Mouse (Mus musculus) adrenal gland, adult 2 months (tissue): ENCODE measurements around the gene Rab33b. TPM values are rescaled to one million over a fixed set of nuclear protein-coding genes. Genes with fewer than 3 reads are reported as not detected.
A peak's percentile ranks its signal among the peaks of the same experiment; 100 is the strongest.
"Not testable (repeated sequence)": the region's sequence is repeated elsewhere in the genome, so short reads cannot be mapped to it uniquely, and the experiment has no call there.

Experiments used
- DNase-seq: peaks from one replicate; pipeline ENCODE4 v3.0.0; 2021
- long read RNA-seq: library from polyadenylated mRNA; stranded (forward); transcript quantifications from one replicate; pipeline ENCODE4 v2.0.0, GENCODE M21; 2021
- polyA plus RNA-seq: library from polyadenylated mRNA; depleted of rRNA; stranded (reverse); fragments of >200 nt; gene quantifications from 2 replicates; pipeline ENCODE4 v1.2.3, GENCODE M21; 2012; rRNA removed
- total RNA-seq, 2 experiments: library from RNA; stranded (reverse); gene quantifications; 2 replicates each; pipeline ENCODE4 v1.2.3; 2021

Rab33b gene
- total RNA-seq (10 to 100 TPM; 12.3 to 13.5 TPM), polyA plus RNA-seq (7.6 and 9.4 TPM in 2 replicates)
- long read RNA-seq, transcript Rab33b-201 (2 exons, 3,492 nt): major isoform, 19 of 20 reads
- long read RNA-seq, partial matches to known transcripts: 0 of 20 reads
- long read RNA-seq, other reads (novel, unspliced or antisense): 0 of 20 reads

DNA sequence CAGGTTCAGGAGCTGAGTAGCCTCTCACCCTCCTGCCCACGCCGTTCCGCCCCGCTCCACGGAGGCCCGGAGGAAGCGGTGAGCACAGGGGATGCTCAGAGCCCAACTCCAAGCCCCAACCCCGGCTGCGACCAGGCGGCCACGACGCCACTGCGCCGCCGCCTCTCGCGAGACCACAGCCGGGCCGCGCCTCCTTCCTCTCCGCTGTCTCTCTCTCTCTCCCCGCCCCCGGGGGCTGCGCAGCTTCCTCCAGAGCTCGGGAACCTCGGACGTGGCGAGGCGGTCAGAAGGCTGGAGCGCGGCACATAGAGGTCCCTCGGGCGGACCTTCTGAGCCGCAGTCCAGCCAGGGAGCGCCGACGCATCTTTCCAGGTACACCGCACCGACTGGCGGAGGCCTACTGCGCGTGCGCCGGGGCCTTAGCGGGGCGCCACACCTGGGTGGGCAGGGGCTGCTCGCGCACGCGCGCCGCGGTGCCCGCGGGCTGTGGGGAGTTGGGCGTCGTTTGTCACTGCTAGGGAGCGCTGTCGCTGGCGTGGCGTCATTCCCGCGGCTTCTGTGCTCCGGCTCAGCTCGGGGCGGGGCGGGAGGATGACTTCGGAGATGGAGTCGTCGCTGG, at the start of gene Rab33b:
TSS of gene Rab33b (plus strand) at position 180 of the 619 bp plus-strand sequence.
- DNase-seq: peak; percentile 98

DNA sequence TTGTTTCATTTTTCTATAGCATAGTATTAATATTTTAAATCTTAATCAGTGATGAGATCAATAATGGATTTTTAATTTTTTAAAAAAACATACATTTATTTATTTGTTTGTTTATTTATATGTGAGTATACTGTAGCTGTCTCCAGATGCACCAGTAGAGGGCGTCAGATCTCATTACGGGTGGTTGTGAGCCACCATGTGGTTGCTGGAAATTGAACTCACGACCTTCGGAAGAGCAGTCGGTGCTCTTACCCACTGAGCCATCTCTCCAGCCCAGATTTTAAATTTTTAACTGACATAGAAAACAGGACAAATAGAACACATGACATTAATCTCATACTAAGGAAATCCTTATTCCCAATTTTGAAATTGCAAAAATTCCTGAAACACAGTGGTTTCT, 49.4 kb upstream of the Rab33b start:
- not testable (repeated sequence) for DNase-seq

DNA sequence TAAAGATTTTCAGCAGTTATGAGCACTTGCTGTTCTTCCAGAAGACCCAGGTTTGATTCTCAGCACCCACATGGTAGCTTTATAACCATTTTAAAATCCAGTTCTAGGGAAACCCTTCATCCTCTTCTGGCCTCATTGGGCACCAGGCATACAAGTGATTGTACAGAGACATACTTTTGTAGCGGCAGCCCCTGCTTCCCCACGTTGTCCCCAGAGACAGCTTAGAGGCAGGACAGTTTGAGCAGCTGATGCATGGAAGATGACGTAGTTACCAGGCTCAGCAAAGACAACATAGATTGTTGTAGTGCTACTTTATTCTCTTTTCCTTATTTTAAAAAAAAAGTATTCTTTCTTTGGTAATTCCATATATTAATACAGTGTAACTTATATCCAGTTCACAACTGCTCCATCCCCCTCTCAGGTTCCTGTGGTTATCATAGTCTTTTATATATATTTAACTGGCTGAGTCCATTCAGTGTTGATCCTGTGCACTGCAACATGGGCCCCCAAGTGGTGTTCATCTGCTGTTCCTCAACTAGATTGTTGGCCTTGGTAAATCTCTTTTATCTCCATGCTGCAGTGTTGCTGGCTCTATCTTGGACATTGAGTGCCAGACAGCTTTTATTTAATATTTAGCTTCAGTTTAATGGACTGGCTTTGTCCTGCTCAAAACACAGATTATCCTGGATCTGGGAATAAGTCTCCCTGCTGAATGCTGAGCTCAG, 48.7 kb upstream of the Rab33b start:
- DNase-seq: no peak

DNA sequence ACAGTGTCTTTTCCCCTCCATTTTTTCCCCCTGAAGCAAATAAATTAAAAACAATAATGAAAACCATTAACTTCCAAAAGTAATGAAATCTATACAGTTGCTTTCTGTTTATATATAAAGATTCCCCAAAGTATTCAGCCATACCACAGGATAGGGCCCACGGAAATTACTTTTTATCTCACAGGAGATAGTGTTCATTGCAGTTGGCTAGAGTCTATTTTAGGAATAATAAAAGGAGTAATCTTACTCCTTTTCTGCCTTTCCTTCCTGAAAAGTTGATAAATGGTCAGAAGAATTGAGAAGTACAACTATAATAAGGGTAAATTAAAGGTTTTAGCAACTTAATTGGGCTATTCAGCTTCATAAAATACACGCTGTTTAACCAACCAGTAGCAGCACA, 15.2 kb upstream of the Rab33b start:
- DNase-seq: no peak

DNA sequence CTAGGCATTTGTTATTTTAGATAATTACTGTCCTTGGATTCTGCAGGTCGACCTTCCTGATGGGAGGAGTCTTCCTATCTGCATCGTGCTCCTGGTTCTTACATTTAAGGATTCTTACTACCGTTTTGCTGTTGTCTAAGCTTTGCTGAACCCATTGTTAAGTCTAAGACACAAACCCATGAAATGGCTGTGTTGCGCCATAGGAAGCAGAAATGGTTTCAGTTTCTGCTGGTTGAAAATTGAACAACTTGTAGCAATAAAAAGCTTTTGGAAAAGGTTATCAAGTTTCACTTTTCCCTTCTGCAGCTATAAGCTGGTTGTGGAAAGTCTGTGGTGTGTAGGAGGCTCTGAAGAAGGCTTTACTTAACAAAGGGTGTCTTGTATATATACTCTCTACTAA, 8.0 kb upstream of the Rab33b start:
- no peak for DNase-seq

DNA sequence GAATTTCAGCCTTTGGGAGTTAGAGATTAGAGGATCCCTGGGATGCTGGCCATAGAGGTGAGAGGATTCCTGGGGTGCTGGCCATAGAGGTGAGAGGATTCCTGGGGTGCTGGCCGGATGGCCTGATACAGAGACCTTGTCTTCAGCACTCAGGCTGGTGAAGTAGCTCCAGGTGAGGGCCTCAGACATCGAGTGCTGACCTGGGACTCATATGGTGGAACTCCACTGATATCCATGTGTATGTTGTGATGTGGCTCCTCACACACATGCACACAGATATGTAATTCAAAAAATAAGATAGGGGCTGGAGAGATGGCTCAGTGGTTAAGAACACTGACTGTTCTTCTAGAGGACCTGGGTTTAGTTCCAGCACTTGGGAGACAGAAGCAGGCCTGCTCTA, 3.8 kb upstream of the Rab33b start:
- no peak for DNase-seq

DNA sequence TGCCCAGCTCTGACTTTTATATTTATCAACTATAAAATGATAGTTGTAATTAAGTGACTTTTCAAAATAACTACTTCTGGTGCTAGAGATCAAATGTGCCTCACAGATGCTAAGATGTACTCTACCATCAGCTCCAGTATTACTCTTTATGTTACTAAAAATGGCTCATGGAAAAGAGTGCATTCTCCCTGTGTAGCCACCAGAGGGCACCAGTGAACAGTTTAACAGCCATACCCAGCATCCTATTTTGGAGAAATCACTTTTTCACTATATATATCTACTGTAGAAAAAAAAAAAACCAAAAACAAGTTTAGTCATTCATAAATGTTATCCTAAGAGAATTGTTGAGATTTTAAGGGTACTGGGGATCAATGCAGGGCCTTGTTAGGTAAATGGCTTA, 2.7 kb upstream of the Rab33b start:
- no peak for DNase-seq

DNA sequence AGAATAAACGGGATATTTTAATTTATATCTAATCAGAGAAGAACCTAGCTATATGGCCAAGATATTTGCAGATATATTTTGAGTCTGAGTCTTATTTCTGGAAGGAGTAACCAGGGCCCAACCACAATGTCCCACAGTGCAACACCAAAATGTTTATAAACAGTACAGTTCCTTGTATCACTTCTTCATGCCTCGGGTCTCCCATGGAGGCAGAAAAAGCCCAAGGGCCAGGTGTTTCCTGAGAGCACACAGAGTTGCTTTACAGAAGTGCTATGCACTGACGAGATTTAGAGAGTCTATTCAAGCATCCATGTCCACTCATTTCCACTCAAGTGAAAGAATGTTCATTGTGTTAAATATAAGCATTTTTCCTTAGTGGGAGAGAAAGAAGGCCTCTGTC, 1.8 kb upstream of the Rab33b start:
- no peak for DNase-seq

DNA sequence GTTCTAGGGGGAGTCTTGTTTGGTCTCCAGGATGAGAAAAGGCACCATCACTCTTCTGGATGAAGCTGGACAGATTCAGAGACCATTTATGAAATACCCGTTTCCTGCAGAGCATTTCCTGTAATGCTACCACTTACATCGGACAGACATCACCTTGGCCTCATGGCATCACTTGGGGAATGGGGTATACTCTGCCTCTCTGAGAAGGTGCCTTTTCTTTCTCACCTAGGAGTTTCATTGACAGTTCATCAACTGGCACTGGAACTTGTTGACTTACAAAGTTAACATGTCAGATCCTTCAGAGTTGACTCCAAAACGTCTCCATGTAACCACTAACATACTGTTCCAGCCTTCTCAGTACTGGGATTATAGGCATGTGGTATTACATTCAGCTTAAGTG, 939 bp upstream of the Rab33b start:
- no peak for DNase-seq

DNA sequence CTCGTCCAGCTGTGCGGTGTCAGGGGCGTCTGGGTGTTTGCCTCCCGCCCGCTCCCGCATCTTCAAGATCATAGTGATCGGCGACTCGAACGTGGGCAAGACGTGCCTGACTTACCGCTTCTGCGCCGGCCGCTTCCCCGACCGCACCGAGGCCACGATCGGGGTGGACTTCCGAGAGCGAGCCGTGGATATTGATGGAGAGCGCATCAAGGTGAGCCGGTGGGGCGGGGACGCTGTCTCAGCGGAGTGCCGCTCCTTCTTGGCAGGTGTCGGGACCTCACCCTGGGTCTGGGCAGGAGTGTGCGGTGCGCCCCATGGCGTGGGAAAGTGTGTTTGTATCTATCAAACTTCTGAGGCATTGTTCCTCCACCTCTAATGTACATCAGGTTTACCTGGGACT, 650 bp downstream of the Rab33b start:
- no peak for DNase-seq

DNA sequence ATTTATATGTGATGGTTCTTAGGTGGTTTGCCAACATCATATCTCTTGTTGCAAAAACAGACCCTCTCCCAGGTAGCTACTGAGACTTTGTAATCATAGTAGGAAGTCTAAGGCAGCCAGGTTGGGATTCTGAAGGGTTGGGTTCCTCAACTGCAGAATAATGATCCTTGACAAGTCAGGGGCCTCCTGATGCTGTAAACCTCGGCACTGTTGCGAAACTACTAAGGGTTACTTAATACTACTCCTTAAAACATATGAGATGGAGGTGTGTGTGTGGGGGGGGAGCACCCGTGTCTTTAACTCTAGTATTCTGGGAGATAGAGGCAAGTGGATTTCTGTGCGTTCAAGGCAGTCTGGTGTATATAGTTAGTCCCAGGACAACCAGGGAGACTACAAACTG, 1.6 kb downstream of the Rab33b start:
- no peak for DNase-seq

DNA sequence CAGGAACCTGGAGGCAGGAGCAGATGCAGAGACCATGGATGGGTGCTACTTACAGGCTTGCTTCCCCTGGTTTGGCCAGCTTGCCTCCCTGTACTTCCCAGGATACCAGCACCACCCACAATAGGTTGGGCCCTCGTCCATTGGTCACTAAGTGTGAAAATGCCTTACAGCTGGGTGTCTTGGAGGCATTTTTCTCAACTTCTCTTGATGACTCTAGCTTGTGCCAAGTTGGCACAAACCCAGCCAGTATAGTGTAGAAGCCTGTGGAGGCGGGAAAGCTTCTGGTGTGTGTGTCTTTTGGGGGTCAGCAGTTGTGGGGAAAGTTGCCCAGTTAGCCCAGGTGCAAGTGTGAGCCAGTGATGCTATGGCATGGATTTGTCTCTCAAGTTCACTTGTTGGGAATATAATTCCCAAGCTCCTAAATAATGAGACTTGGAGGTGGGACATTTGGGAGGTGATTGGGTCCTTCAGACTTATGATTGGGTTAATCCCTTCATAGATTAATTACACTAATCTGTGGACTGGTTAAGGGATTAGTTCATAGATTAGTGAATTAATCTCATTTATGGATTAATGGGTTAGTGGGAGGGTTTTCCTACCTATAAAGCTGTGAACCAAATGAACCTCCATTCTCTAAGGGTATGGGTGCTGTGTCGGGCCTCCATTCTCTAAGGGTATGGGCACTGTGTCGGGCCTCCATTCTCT, 2.9 kb downstream of the Rab33b start:
- DNase-seq: no peak

DNA sequence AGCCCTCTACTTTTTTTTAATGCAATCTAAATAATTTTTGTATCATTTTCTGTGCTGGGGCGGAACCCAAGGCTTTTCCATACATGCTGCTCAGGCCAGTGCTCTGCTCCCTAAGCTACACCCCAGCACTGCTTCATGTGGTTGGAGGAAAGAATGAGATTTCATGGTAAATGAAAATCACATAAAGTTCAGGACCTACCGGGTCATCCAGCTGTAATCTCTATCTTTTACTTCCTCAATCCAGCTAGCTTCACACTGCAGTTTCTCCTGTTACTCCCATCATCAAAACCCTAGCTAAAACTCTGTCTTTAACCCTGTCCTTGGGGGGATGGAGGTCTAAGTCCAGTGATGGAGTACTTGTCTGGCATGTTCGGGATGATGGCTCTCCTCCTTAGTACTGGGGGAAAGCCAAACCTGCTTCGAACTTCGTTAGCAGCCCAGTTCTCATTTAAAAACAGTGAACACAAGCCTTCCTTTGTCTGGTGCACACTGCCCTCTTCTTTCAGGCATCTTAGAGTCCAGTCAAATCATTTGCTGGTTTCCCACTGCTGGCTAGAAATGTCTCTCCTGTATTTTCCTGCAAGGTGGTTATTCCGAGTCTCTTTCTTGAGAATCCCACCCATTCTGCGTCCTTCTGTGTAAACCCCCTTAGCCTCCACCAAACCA, 6.5 kb downstream of the Rab33b start:
- no peak for DNase-seq

DNA sequence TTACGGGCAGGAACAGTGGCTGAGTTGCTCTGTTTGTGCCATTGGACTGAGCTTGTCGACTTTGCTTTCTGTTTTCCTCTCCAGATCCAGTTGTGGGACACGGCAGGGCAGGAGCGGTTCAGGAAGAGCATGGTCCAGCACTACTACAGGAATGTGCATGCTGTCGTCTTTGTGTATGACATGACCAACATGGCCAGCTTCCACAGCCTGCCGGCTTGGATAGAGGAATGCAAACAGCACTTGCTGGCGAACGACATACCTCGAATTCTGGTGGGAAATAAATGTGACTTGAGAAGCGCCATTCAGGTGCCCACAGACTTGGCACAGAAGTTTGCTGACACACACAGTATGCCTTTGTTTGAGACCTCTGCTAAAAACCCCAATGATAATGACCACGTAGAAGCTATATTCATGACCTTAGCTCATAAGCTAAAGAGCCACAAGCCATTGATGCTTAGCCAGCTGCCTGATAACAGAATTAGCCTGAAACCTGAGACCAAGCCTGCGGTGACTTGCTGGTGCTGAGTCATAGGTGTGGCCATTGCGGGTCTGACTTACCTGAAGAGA, 9.6 kb downstream of the Rab33b start:
- DNase-seq: no peak

DNA sequence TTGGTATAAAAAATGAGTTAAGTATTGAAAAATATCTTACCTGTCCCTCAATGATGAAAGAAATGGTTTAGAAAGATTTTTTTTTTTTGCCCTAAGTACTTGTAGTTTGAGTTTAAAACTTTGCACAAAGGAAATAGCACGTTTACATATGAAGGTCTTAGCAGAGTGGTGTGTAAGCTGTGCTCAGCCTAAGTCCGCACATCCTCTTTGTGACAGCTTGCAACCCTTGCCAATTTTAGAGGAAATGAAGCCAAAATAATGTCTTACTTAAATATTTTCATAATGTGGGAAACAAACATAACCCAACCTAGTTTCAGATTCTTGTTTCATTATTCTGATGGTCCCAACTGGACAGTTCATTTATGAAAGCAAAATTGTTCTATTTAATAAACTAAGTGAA, 10.7 kb downstream of the Rab33b start:
- DNase-seq: no peak

DNA sequence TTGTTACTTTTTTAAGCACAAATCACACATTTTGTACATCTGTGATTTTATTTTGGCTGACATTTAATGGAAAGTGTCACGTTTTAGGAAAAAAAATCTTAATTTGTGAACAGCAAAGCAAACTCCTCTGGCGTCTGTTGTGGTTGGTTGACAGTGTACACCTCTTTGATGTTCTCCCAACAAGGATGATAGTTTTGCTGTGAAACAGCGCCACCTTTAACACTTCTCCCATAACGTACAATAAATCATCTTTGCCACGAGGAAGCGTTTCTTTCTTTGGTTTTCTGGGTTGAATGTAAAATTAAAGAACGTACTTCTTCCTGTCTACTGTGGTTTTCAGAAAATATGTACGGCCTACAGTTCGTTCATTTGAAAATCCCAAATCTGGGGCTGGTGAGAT, 11.9 kb downstream of the Rab33b start:
- DNase-seq: no peak

DNA sequence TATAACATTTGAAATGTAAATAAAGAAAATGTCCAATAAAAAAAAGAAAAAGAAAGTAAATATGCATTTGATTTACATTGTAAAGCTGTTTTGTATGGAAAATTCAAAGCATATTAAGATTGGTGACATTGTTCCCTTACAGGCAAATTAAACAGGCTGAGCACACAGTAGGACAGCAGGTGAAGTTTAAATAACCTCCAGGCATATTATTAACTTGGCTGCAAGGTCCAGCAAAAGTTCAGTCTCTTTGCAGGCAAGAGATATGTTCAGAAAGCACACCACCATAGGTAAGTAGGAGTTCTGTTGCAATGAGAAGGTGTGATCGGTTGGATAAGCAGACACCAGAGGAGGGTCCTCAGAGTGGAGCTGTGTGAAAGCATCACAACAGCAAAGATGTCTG, 14.3 kb downstream of the Rab33b start:
- DNase-seq: no peak

DNA sequence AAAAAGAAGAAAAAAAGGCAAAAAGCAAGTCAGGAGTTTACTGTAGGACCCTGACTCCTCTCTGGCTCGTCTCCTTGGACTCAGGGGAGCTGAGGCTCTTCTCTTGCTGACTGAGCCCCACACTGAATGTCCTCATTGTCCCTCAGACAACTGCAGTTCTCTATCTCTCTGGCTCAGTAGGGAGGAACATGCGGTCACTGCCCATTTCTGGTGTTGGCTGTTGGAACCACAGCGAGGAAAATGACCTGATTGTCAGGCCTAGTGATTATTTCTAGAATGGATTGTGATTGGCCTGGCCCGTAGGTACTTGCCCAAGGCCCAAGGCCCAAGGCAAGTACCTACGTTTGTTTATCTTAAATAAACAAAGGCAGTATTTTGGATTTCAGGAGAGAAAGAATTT, 14.9 kb downstream of the Rab33b start:
- no peak for DNase-seq

DNA sequence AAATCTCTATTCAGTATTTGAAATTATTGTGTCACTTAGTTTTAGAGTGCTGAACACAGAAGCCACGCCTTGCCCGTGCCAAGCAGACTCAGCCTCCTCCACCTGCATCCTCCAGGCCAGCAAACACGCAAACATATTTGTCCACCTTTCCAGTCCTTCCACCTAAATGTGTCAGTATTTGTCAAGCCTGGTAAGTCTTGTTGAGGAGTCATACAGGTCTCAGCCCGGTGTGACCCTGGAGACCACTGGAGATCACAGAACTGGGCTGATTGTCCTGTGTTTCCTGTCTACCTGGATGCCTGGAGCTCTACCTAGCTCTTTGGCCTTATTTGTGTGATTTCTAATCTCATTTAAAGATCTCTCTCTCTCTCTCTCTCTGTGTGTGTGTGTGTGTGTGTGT, 16.2 kb downstream of the Rab33b start:
- DNase-seq: no peak

DNA sequence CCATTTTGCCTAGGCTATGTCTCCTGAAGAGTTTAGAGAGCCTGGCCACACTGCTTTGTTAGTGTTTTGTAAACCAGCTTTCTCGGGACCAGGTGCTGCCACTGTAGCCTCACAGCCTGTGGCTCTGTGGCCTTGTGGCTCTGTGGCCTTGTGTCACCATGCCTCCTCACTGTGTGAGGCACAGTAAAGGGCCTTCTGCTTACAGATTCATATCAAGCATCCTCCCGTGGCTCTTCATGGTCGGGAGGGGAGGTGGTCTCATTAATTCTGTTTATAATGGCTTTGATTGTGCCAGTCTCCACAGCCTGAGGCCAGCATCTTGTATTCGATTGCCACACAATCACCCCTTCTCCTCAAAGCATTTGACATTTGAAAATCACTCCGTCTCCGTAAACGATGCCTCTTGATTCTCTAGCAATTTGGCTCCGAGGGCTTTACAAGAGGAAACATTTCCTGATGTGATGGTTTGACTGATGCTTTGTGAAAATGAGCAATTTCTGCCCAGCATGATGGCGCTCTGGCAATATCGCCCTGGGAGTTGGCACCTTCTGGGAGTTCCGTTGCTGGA, 20.7 kb downstream of the Rab33b start:
- no peak for DNase-seq

DNA sequence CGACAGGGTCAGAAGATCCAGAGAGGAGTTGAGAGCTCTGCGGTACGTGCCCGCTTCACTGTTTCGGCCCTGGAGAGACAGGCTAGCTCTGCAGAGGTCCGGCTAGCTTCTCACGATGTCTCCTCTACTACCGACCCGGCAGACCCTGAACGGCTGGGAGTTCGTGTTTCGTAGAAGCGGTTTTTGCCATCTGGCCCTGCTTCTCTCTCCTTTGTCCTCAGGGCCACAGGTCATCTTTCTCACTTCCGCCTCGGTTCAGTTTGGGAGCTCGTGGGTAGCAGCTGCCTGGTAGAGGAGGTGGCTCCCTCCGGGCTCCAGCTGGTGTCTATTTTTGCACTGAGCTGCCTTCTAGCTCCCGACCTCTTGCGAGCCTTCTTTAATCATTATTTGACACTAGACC, 21.7 kb downstream of the Rab33b start:
- DNase-seq: no peak

DNA sequence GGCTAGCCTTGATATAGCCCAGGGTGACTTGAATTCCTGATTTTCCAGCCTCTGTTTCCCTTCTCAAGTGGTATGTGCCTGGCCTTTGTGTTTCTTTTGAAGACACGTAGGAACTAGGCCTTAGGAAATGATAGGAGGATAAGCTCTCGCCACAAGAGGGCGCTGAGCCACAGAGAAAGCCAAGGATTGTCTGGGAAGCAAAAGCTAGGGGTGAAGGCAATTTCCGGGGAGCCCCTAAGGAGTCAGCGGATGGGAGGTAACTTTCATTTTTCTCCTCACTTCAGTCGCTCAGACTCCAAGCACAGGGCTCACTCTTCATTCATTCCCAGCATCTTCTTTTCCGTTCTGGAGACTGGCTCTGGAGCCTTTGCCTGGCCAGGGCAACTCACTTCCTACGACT, 27.2 kb downstream of the Rab33b start:
- peak; percentile 77 for DNase-seq
